Mouse (Mus musculus): ENCODE results near the gene Trove2.

- no peak for TF ChIP-seq POLR2A (IDR thresholded peaks at IDR 0.05; ENCODE audit: control insufficient read depth, extremely low read depth, insufficient read depth, low read length, poor library complexity)
- no peak for TF ChIP-seq CTCF (IDR thresholded peaks at IDR 0.05; ENCODE audit: borderline replicate concordance, control insufficient read depth, extremely low read depth, insufficient read depth, low read length, poor library complexity)
Measured at GRCm38 (mm10) chr1:143809062-143809461, 32.2 kb upstream of the Trove2 start.
